Mouse (Mus musculus) cerebellum, postnatal 10 days (tissue): ENCODE results near the gene Psg17.
"Not testable (repeated sequence)": the region's sequence is repeated elsewhere in the genome, so short reads cannot be mapped to it uniquely, and the experiment has no call there.

Experiments used
- DNase-seq, 2 experiments: peaks; one replicate each; pipeline ENCODE4 v3.0.0; 2021; ENCODE audit warnings: mixed read lengths in 2 of 2

The Psg17 gene

GRCm38 (mm10) chr7:18821507-18821906, at the start of gene Psg17:
Psg17 (minus strand) TSS chr7:18821607.
- no peak for DNase-seq

- DNase-seq = not testable (repeated sequence)
Observed at GRCm38 (mm10) chr7:18871031-18871430, 49.6 kb upstream of the Psg17 start, which contains the start of gene Pglyrp1. Pglyrp1 (plus strand) TSS chr7:18871331.

- no peak for DNase-seq
Observed at GRCm38 (mm10) chr7:18868491-18868890, 47.1 kb upstream of the Psg17 start.

GRCm38 (mm10) chr7:18862801-18863200, 41.4 kb upstream of the Psg17 start:
- DNase-seq = no peak

- DNase-seq = no peak
Observed at GRCm38 (mm10) chr7:18858310-18858916, 37.0 kb upstream of the Psg17 start.

- DNase-seq = no peak
Observed at GRCm38 (mm10) chr7:18848395-18848794, 27.0 kb upstream of the Psg17 start.

- DNase-seq = no peak
Observed at GRCm38 (mm10) chr7:18844811-18845210, 23.4 kb upstream of the Psg17 start.

GRCm38 (mm10) chr7:18841174-18841567, 19.8 kb upstream of the Psg17 start:
- peak; percentile 4 to 10 for DNase-seq

GRCm38 (mm10) chr7:18840386-18841173, 19.2 kb upstream of the Psg17 start:
- DNase-seq = peak; percentile 56 to 65

- peak in 1 of 2 experiments; percentile 7 for DNase-seq
Observed at GRCm38 (mm10) chr7:18839865-18840264, 18.5 kb upstream of the Psg17 start, which contains the start of gene Mill2. Mill2 (plus strand) TSS chr7:18839966.

GRCm38 (mm10) chr7:18832298-18832697, 10.9 kb upstream of the Psg17 start:
- no peak for DNase-seq

- DNase-seq = no peak
Observed at GRCm38 (mm10) chr7:18829545-18829944, 8.1 kb upstream of the Psg17 start.

- DNase-seq = peak; percentile 13 to 36
Observed at GRCm38 (mm10) chr7:18828592-18828991, 7.2 kb upstream of the Psg17 start.

GRCm38 (mm10) chr7:18827792-18828546, 6.6 kb upstream of the Psg17 start:
- peak in 1 of 2 experiments; percentile 7 for DNase-seq

GRCm38 (mm10) chr7:18818301-18818700, 3.1 kb downstream of the Psg17 start:
- DNase-seq = no peak

- no peak for DNase-seq
Observed at GRCm38 (mm10) chr7:18803526-18803925, 17.9 kb downstream of the Psg17 start.

GRCm38 (mm10) chr7:18799129-18799528, 22.3 kb downstream of the Psg17 start:
- DNase-seq = no peak

GRCm38 (mm10) chr7:18798420-18798819, 23.0 kb downstream of the Psg17 start, which contains the start of gene Psg19:
Psg19 (minus strand) TSS chr7:18798520.
- no peak for DNase-seq

GRCm38 (mm10) chr7:18790671-18791070, 30.7 kb downstream of the Psg17 start:
- DNase-seq = not testable (repeated sequence)

GRCm38 (mm10) chr7:18781301-18781700, 40.1 kb downstream of the Psg17 start:
- DNase-seq = peak in 1 of 2 experiments; percentile 12

- no peak for DNase-seq
Observed at GRCm38 (mm10) chr7:18779337-18779781, 42.0 kb downstream of the Psg17 start.
